Mouse (Mus musculus): Measurements from ENCODE around the gene Dnttip2. TPM values are rescaled to one million over a fixed set of nuclear protein-coding genes. Genes with fewer than 3 reads are reported as not detected.
"Not testable (repeated sequence)": the region's sequence is repeated elsewhere in the genome, so short reads cannot be mapped to it uniquely, and the experiment has no call there.

The Dnttip2 gene
- polyA plus RNA-seq, 1 experiment from 2014 or later: 58.7 TPM

DNA sequence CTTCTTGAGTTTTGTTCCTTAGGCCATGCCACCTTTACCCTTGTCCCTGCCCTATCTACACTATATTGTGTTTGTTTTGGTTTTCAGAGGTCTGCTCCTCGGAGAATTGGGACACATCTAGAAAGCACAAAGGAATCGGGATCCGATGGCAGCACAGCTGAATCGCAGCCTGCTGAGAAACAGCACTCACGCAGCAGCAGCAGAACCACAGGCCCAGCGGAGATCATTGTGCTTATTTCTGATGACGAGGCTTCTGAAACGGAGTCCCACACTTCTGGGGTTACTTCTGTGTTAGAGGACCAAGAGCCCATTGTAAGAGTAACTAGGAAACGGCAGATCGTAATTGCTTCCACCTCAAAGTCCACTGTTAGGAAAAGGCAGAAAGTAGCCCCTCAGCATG, 923 bp downstream of the Dnttip2 start:
- 79% methylated on average over 10 of the region's 10 CpGs for WGBS (ENCODE audit: insufficient replicate concordance)
- Histone ChIP-seq H3K36me3 (ENCODE audit: control insufficient read depth, insufficient read depth, low read length) (peaks cover 19% of the 10 kb centered on the region), H3K4me3 (ENCODE audit: low read depth, low read length) (peak overlapping the region; percentile 96), H3K4me2 (peak overlapping the region; percentile 79), H3K9ac (ENCODE audit: low read depth, low read length) (peak overlapping the region; percentile 93), H3K27ac (ENCODE audit: low read depth, low read length) (no peak overlapping the region), H3K27me3 (ENCODE audit: control insufficient read depth, insufficient read depth, low read length) (no peaks in the 10 kb centered on the region), H3K4me1 (ENCODE audit: control insufficient read depth, insufficient read depth, low read length) (peaks cover 27% of the 10 kb centered on the region), H3K9me3 (replicated peaks; ENCODE audit: control insufficient read depth, low read length) (no peaks in the 10 kb centered on the region)
- no peak for ATAC-seq (replicated peaks; ENCODE audit: insufficient number of reproducible peaks, low FRiP score, low TSS enrichment)

DNA sequence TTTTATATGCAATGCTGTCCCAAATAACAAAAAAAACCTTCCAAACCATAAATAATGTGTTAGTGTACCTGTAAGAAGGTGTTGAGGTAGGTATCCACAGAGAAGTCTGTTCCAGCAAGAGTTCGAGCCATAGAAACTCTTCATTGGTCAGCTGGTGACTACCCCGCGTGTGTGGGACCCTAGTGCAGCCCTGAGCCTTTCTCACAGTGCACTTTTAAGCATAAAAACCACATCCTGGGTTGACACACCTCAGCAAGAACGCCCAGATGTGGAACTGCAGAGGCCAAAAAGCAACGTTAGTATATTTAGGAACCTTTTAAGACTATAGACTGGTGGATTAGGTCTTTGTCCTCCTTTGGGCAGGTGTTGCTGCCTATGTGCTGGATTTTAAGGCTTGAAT, 13.0 kb downstream of the Dnttip2 start:
- no peak overlapping the region for H3K4me3 ChIP-seq (ENCODE audit: low read depth, low read length)
- WGBS (ENCODE audit: insufficient replicate concordance): 68% methylated on average over 5 of the region's 5 CpGs

DNA sequence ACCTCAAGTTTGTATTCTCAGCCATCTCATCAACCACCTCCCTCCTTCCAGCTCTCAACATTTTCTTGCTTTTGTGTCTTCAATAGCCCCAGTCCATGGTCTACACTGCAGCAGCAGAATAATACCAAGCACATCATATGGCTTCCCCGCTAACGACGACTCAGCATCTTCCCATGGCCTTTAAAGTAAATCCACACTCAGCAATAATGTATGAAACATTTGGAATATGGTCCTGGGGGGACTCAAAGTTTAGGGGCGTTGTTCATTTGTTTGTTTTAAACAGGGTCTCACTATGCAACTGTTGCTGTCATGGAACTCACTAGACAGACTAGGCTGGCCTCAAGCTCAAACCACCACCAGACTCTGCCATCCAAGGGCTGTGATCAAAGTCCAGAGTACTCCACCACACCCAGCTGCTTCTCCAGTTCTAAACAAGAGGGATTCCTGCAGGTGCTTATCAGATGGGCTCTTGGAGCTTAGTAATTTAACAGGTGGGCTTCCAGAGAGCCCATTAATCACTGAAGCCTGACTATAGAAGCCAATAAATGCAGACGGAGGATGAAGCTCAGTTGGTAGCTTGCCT, 14.5 kb downstream of the Dnttip2 start:
- no peak overlapping the region for H3K27ac ChIP-seq (ENCODE audit: low read depth, low read length)
- H3K36me3 ChIP-seq (ENCODE audit: control insufficient read depth, insufficient read depth, low read length): no peaks in the 10 kb centered on the region
- H3K4me3 ChIP-seq (ENCODE audit: low read depth, low read length): no peak overlapping the region
- H3K9me3 ChIP-seq (replicated peaks; ENCODE audit: control insufficient read depth, low read length): no peaks in the 10 kb centered on the region
- 80% methylated on average over 5 of the region's 5 CpGs for WGBS (ENCODE audit: insufficient replicate concordance)
- no peak overlapping the region for H3K9ac ChIP-seq (ENCODE audit: low read depth, low read length)
- no peak for ATAC-seq (replicated peaks; ENCODE audit: insufficient number of reproducible peaks, low FRiP score, low TSS enrichment)
- no peaks in the 10 kb centered on the region for H3K27me3 ChIP-seq (ENCODE audit: control insufficient read depth, insufficient read depth, low read length)
- peaks cover 11% of the 10 kb centered on the region; the same call in 1 of the 2 replicates for H3K4me1 ChIP-seq (ENCODE audit: control insufficient read depth, insufficient read depth, low read length)
- no peak overlapping the region for H3K4me2 ChIP-seq

More for the DNA sequence above, 13.0 kb downstream of the Dnttip2 start:
- ATAC-seq (replicated peaks; ENCODE audit: insufficient number of reproducible peaks, low FRiP score, low TSS enrichment): no peak
- no peaks in the 10 kb centered on the region for H3K27me3 ChIP-seq (ENCODE audit: control insufficient read depth, insufficient read depth, low read length)
- H3K9me3 ChIP-seq (replicated peaks; ENCODE audit: control insufficient read depth, low read length): no peaks in the 10 kb centered on the region
- H3K27ac ChIP-seq (ENCODE audit: low read depth, low read length): no peak overlapping the region
- no peak overlapping the region for H3K9ac ChIP-seq (ENCODE audit: low read depth, low read length)
- H3K4me2 ChIP-seq: no peak overlapping the region
- H3K36me3 ChIP-seq (ENCODE audit: control insufficient read depth, insufficient read depth, low read length): peaks cover 10% of the 10 kb centered on the region; the same call in 1 of the 2 replicates
- peaks cover 6% of the 10 kb centered on the region; the same call in 1 of the 2 replicates for H3K4me1 ChIP-seq (ENCODE audit: control insufficient read depth, insufficient read depth, low read length)

DNA sequence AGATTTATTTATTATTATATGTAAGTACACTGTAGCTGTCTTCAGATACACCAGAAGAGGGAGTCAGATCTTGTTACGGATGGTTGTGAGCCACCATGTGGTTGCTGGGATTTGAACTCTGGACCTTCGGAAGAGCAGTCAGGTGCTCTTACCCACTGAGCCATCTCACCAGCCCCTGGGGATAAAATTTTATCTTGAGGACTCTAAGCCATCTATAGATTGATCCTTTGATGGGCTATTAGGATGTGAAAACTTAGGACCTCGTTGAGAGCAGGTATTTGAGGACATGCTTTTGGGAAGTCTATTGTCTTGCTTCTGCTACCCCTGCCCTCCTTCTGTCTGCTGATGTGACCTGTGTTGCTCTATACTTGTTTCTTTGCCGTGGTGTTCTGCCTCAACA, 15.2 kb downstream of the Dnttip2 start:
- not testable (repeated sequence) for ATAC-seq (replicated peaks; ENCODE audit: insufficient number of reproducible peaks, low FRiP score, low TSS enrichment); H3K27ac ChIP-seq (ENCODE audit: low read depth, low read length)
- 66% methylated on average over 4 of the region's 4 CpGs for WGBS (ENCODE audit: insufficient replicate concordance)

DNA sequence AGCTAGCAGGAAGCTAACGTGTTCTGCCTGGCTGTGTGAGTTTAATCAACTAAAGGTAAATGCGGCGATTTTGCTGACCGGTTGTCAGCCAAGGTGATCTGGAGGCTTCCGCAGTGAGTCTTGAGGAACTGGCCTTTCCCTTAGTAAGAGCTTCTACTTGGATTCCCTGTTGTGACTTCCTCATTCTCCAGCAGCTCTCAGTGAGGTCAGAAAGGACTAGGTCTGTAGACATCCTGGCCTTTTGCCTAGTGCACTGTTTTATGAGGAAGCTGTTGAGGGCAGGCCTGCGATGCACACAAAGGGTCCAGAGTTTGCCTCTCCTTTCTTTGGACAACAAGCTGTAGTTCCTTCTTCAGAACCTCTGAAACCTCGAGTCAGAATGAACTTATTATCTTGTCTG, 16.5 kb downstream of the Dnttip2 start:
- no peaks in the 10 kb centered on the region for H3K36me3 ChIP-seq (ENCODE audit: control insufficient read depth, insufficient read depth, low read length)
- WGBS (ENCODE audit: insufficient replicate concordance): 67% methylated on average over 7 of the region's 7 CpGs
- H3K4me1 ChIP-seq (ENCODE audit: control insufficient read depth, insufficient read depth, low read length): peaks cover 11% of the 10 kb centered on the region; the same call in 1 of the 2 replicates
- no peaks in the 10 kb centered on the region for H3K9me3 ChIP-seq (replicated peaks; ENCODE audit: control insufficient read depth, low read length)
- peak overlapping the region; percentile 83 for H3K27ac ChIP-seq (ENCODE audit: low read depth, low read length)
- ATAC-seq (replicated peaks; ENCODE audit: insufficient number of reproducible peaks, low FRiP score, low TSS enrichment): no peak
- H3K9ac ChIP-seq (ENCODE audit: low read depth, low read length): no peak overlapping the region
- no peak overlapping the region for H3K4me3 ChIP-seq (ENCODE audit: low read depth, low read length)
- no peak overlapping the region for H3K4me2 ChIP-seq
- H3K27me3 ChIP-seq (ENCODE audit: control insufficient read depth, insufficient read depth, low read length): no peaks in the 10 kb centered on the region

More for the DNA sequence above, 15.2 kb downstream of the Dnttip2 start:
- H3K4me3 ChIP-seq (ENCODE audit: low read depth, low read length); H3K27me3 ChIP-seq (ENCODE audit: control insufficient read depth, insufficient read depth, low read length); H3K36me3 ChIP-seq (ENCODE audit: control insufficient read depth, insufficient read depth, low read length); H3K4me2 ChIP-seq; H3K9ac ChIP-seq (ENCODE audit: low read depth, low read length); H3K9me3 ChIP-seq (replicated peaks; ENCODE audit: control insufficient read depth, low read length): not testable (repeated sequence)
- peaks cover 11% of the 10 kb centered on the region; the same call in 1 of the 2 replicates for H3K4me1 ChIP-seq (ENCODE audit: control insufficient read depth, insufficient read depth, low read length)

DNA sequence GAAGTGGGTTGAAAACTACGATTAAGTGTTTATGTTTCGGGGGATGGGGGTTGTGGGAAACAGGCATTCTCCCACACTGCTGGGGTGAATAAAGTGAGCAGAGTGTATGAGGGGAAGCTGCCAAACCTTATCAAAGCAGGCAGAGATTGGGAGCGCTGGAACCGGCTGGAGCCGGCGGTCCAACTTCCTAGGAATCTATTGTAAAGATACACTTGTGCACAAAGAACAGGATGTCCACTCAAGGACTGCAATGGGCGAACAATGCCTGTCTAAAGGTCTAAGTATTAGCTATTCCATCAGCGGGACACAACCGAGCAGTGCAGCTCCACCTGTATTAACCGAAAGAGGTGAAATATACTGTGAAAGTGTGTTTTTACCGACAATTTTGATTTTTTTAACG, 17.6 kb downstream of the Dnttip2 start:
- Histone ChIP-seq H3K4me3 (ENCODE audit: low read depth, low read length) (peak overlapping the region; percentile 93), H3K36me3 (ENCODE audit: control insufficient read depth, insufficient read depth, low read length) (no peaks in the 10 kb centered on the region), H3K9ac (ENCODE audit: low read depth, low read length) (peak overlapping the region; percentile 92; the same call in 1 of the 2 replicates), H3K27me3 (ENCODE audit: control insufficient read depth, insufficient read depth, low read length) (no peaks in the 10 kb centered on the region), H3K4me2 (peak overlapping the region; percentile 84), H3K27ac (ENCODE audit: low read depth, low read length) (peak overlapping the region; percentile 83), H3K9me3 (replicated peaks; ENCODE audit: control insufficient read depth, low read length) (no peaks in the 10 kb centered on the region), H3K4me1 (ENCODE audit: control insufficient read depth, insufficient read depth, low read length) (peaks cover 11% of the 10 kb centered on the region; the same call in 1 of the 2 replicates)
- WGBS (ENCODE audit: insufficient replicate concordance): 32% methylated on average over 12 of the region's 12 CpGs
- ATAC-seq (replicated peaks; ENCODE audit: insufficient number of reproducible peaks, low FRiP score, low TSS enrichment): no peak

DNA sequence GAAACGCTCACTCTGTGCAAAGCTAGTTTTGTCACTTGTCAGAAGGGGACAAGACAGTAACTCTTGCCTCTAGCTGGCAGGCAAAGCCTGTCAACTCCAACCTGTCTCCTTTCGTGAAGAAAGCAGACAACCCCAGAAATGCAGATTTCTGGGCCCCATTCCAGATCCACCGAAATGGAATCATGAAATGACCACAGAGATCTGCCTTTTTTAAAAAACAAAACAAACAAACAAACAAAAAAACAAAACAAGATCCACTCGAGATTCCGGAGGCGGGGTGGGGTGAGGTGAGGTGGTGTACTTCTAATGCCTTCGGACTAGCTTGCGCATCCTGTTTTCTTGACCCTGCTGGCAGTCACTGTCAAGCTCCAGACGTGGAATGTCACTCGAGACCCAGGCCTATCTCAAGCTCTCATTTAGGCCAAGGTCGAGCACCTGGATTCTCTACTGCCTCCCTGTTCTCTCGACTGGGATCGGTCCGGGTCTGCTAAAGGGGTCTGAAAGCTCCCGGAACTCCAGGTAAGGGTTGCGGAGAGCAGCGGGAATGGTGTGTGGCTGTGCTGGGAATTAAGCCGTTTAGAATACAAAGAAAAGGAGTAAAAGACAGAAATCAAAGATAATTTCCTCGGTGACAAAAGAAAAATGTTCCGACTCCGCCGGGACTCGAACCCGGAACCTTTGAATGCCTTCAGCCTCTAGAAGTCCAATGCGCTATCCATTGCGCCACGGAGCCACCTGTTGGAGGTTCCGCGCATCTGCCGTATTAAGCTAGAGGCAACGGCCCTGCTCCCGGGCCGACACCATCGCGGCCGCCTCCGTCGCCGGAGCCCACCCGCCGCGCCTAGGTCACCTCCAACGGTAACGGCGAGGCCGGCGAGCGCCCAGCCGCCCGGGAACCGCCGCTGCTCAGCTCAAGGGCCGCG, 18.4 kb downstream of the Dnttip2 start:
- WGBS (ENCODE audit: insufficient replicate concordance): 6% methylated on average over 54 of the region's 54 CpGs
- H3K27me3 ChIP-seq (ENCODE audit: control insufficient read depth, insufficient read depth, low read length): peaks cover 1% of the 10 kb centered on the region; the same call in 1 of the 2 replicates
- peak overlapping the region; percentile 92 for H3K9ac ChIP-seq (ENCODE audit: low read depth, low read length)
- H3K4me1 ChIP-seq (ENCODE audit: control insufficient read depth, insufficient read depth, low read length): peaks cover 11% of the 10 kb centered on the region; the same call in 1 of the 2 replicates
- H3K27ac ChIP-seq (ENCODE audit: low read depth, low read length): peak overlapping the region; percentile 93
- no peaks in the 10 kb centered on the region for H3K9me3 ChIP-seq (replicated peaks; ENCODE audit: control insufficient read depth, low read length)
- peak; percentile 83 for ATAC-seq (replicated peaks; ENCODE audit: insufficient number of reproducible peaks, low FRiP score, low TSS enrichment)
- H3K4me3 ChIP-seq (ENCODE audit: low read depth, low read length): peak overlapping the region; percentile 93
- H3K4me2 ChIP-seq: peak overlapping the region; percentile 84
- H3K36me3 ChIP-seq (ENCODE audit: control insufficient read depth, insufficient read depth, low read length): no peaks in the 10 kb centered on the region

DNA sequence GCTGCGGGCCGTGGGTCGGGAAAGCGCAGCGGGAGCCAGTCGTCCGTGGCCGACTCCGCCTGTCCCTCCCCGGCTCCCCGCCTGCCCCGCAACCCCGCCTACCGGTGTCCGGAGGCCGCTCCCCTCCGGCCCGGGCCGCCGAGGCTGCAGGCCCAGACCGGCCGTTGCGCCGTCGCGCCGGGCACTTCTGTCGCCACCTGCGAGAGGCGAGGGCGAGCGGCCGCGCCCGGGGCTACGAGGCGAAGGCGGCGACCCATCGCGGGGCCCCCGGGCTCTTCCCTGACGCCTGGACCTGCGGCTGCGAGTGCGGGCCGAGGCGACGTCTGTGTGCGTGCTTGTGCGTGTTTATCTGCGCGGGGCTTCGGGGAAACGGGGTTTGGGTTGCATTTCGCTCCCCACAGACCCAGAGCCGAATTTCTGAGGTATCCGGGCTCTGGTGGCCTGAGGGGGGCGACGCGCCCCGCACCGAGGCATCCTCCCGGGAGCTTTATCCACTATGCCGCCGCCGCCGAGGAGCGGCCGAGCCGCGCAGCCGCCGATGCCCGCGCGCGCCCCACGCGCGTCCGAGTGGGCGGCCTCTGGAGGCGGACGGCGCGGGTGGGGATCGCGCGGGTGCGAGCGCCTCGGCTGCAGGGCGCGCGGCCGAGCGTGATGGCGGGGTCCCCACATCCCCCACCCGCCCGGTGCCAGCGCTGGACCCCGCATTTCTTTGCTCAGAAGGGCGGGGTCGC, 19.2 kb downstream of the Dnttip2 start:
- H3K4me3 ChIP-seq (ENCODE audit: low read depth, low read length): peak overlapping the region; percentile 93
- H3K9me3 ChIP-seq (replicated peaks; ENCODE audit: control insufficient read depth, low read length): no peaks in the 10 kb centered on the region
- H3K4me1 ChIP-seq (ENCODE audit: control insufficient read depth, insufficient read depth, low read length): peaks cover 11% of the 10 kb centered on the region; the same call in 1 of the 2 replicates
- peak overlapping the region; percentile 93 for H3K27ac ChIP-seq (ENCODE audit: low read depth, low read length)
- peak overlapping the region; percentile 84 for H3K4me2 ChIP-seq
- under 1% methylated on average over 94 of the region's 105 CpGs for WGBS (ENCODE audit: insufficient replicate concordance)
- no peaks in the 10 kb centered on the region for H3K36me3 ChIP-seq (ENCODE audit: control insufficient read depth, insufficient read depth, low read length)
- peak; percentile 89 for ATAC-seq (replicated peaks; ENCODE audit: insufficient number of reproducible peaks, low FRiP score, low TSS enrichment)
- H3K27me3 ChIP-seq (ENCODE audit: control insufficient read depth, insufficient read depth, low read length): peaks cover 3% of the 10 kb centered on the region; the same call in 1 of the 2 replicates
- H3K9ac ChIP-seq (ENCODE audit: low read depth, low read length): peak overlapping the region; percentile 92

Measured in heart, embryonic 11.5 days (tissue).